Mouse (Mus musculus) embryonic facial prominence, embryonic 15.5 days (tissue): ENCODE measurements around the gene Alg9. TPM values are rescaled to one million over a fixed set of nuclear protein-coding genes. Genes with fewer than 3 reads are reported as not detected.

ENCODE experiments used
- ATAC-seq: fragments of 200-750 bp; cut with Nextera tagmentation; 2 replicates; pipeline ENCODE4 v1.8.0; 2017; ENCODE audit warnings: low read depth, moderate TSS enrichment; ENCODE audit not compliant: insufficient number of reproducible peaks, low FRiP score, low TSS enrichment
- H3K27ac ChIP-seq: fragments of 300-500 bp; sonication (generic); replicated peaks from 2 replicates; pipeline ENCODE4 v1.5.1; 2015; ENCODE audit warnings: mild to moderate bottlenecking, inconsistent platforms
- H3K27me3 ChIP-seq: fragments of 300-500 bp; sonication (generic); 2 replicates; pipeline ENCODE4 v1.6.1; 2015; ENCODE audit warnings: inconsistent platforms
- H3K36me3 ChIP-seq: fragments of 300-500 bp; sonication (generic); 2 replicates; pipeline ENCODE4 v1.6.1; 2015; ENCODE audit warnings: mild to moderate bottlenecking, inconsistent platforms
- H3K4me1 ChIP-seq: fragments of 300-500 bp; sonication (generic); 2 replicates; pipeline ENCODE4 v1.6.1; 2015; ENCODE audit warnings: inconsistent platforms
- H3K4me2 ChIP-seq: fragments of 300-500 bp; sonication (generic); replicated peaks from 2 replicates; pipeline ENCODE4 v1.6.1; 2015; ENCODE audit warnings: mild to moderate bottlenecking, inconsistent platforms
- H3K4me3 ChIP-seq: fragments of 300-500 bp; sonication (generic); replicated peaks from 2 replicates; pipeline ENCODE4 v1.5.1; 2015; ENCODE audit warnings: mild to moderate bottlenecking, inconsistent platforms
- H3K9ac ChIP-seq: fragments of 300-500 bp; sonication (generic); 2 replicates; pipeline ENCODE4 v1.6.1; 2015; ENCODE audit warnings: inconsistent platforms
- H3K9me3 ChIP-seq: fragments of 300-500 bp; sonication (generic); replicated peaks from 2 replicates; pipeline ENCODE4 v1.6.1; 2016; ENCODE audit warnings: inconsistent platforms
- WGBS: fragments of 180-500 bp; shearing (Covaris S2); methylation state at CpG from one replicate; pipeline ENCODE4 v1.1.7; 2015; 5-methylcytosine and 5-hydroxymethylcytosine counted together
- polyA plus RNA-seq: library from polyadenylated mRNA; unstranded; fragments of >200 nt; fragmentation: Nextera tagmentation; extraction: Ambion mirVana; gene quantifications from 2 replicates; pipeline ENCODE4 v1.2.1, GENCODE M21; 2015

Gene Alg9
- polyA plus RNA-seq, 1 experiment from 2014 or later: 33.9 TPM

DNA sequence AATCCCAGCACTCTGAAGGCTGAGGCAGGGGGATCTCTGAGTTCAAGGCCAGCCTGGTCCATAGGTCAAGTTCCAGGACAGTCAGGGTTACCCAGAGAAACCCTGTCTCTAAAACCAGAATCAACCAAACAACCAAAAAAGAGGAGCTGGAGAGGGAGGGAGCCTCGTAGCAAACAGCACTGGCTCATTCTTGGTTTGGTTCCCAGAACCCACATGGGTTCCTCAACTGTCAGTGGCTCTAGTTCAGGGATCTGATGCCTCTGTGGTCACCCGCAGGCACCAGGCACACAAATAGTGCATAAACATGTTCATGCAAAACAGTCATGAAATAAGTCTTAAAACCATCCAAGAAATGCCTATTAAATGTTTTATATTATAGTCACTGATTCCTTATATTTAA lies 93.4 kb downstream of the Alg9 start:
- no peak overlapping the region for H3K4me3 ChIP-seq
- H3K4me2 ChIP-seq: no peak overlapping the region
- no peaks in the 10 kb centered on the region for H3K27me3 ChIP-seq
- no peak overlapping the region for H3K9ac ChIP-seq
- ATAC-seq: no peak
- H3K9me3 ChIP-seq: no peaks in the 10 kb centered on the region
- WGBS: 78% methylated on average over 2 of the region's 2 CpGs
- 0 out of 2 replicates have a peak, but pooled peaks cover 4% of the 10 kb centered on the region for H3K4me1 ChIP-seq
- H3K27ac ChIP-seq: 0 out of 2 replicates have a peak overlapping the region, but pooled peaks have one; percentile 28
- peaks cover 73% of the 10 kb centered on the region for H3K36me3 ChIP-seq

DNA sequence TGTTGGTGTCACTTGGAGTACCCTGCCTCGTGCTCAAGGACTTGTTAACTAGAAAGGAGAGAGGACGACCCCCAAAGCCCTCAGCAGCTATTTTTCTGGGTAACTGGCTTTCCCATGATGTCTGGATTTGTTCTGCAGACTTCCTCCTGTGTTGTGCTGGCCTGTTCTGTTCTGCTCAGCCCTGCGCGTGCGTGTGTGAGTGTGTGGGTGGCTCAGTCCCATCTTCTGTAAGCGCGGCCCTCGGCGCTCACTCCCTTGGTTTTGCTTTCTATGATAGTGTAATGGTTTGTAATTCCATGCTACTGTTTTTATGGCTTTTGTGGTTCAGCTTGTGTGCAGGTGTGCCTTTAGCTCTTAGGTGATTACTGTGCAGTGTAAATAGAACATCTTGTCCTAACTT lies 98.4 kb downstream of the Alg9 start:
- Histone ChIP-seq H3K4me3 (no peak overlapping the region), H3K9ac (no peak overlapping the region), H3K27me3 (no peaks in the 10 kb centered on the region), H3K4me2 (no peak overlapping the region), H3K9me3 (no peaks in the 10 kb centered on the region), H3K27ac (no peak overlapping the region), H3K4me1 (no peaks in the 10 kb centered on the region), H3K36me3 (peaks cover 67% of the 10 kb centered on the region)
- ATAC-seq: no peak
- 85% methylated on average over 9 of the region's 9 CpGs for WGBS

DNA sequence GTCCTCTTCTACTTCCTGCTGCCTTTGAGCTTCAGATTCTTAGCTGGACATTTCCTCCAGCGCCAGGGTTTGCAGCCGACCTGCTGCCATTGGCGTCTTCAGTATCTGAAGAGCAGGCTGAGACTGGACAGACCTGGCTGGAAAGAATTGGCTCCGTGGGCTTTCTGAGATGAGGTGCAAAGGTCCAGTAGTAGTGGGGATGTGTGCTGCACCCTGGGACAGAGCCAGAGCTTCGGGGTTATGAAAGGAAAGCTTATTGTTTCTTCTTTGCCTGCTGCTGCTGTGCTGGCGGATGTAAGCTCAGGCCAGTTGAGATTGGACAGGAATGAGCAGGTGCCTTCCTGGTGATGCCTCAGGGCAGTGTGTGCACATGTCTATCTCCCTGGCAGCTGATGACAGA lies 99.2 kb downstream of the Alg9 start:
- no peaks in the 10 kb centered on the region for H3K27me3 ChIP-seq
- H3K9ac ChIP-seq: no peak overlapping the region
- no peak overlapping the region for H3K27ac ChIP-seq
- no peaks in the 10 kb centered on the region for H3K9me3 ChIP-seq
- no peak for ATAC-seq
- H3K4me1 ChIP-seq: no peaks in the 10 kb centered on the region
- H3K4me2 ChIP-seq: no peak overlapping the region
- H3K4me3 ChIP-seq: no peak overlapping the region
- H3K36me3 ChIP-seq: peaks cover 71% of the 10 kb centered on the region
- WGBS: 82% methylated on average over 6 of the region's 6 CpGs

DNA sequence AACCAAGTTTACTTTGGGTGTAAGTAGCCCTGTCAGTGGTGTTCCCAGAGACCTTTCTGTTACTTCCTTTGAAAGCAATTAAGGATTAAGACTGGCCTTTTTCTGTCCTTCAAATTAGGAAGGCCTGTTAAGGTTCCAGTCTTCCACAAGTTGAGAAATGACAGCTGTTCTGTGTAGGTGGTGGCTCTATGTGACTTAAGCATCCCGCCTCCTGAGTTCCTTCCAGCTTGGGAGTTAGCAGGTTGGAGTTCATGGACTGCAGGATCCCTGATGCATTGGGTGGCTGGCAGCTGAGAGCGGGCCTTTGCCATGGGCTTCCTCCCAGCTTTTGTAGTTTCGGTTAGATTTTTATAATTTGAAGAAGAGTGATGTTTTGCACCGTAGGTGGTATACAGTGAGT lies 100.7 kb downstream of the Alg9 start:
- Histone ChIP-seq H3K4me1 (no peaks in the 10 kb centered on the region), H3K4me3 (no peak overlapping the region), H3K36me3 (peaks cover 75% of the 10 kb centered on the region), H3K9me3 (no peaks in the 10 kb centered on the region), H3K9ac (no peak overlapping the region), H3K27ac (no peak overlapping the region), H3K27me3 (no peaks in the 10 kb centered on the region), H3K4me2 (no peak overlapping the region)
- WGBS: 90% methylated on average over 4 of the region's 4 CpGs
- no peak for ATAC-seq

DNA sequence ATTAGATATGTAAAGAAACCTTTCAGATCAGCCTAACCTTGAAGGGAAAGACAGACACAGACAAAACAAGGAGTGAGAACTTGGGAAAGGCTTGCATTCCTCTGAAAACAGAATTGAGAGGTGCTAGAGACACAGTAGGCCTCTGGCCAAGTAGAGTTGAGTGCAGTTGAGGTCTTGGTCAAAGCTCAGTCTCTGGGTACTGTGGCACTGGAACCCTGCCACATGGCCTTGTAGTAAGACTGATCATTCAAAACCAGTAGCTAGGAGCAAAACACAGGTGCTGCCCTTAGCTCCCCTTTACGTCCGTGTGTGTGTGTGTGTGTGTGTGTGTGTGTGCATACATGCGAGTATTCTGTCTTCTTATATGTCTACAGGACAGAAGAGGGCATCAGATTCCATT lies 101.5 kb downstream of the Alg9 start:
- Histone ChIP-seq H3K9me3 (no peaks in the 10 kb centered on the region), H3K4me1 (no peaks in the 10 kb centered on the region), H3K4me2 (no peak overlapping the region), H3K9ac (no peak overlapping the region), H3K4me3 (no peak overlapping the region), H3K27me3 (no peaks in the 10 kb centered on the region), H3K27ac (no peak overlapping the region), H3K36me3 (peaks cover 73% of the 10 kb centered on the region)
- WGBS: 81% methylated on average over 3 of the region's 3 CpGs
- ATAC-seq: no peak

DNA sequence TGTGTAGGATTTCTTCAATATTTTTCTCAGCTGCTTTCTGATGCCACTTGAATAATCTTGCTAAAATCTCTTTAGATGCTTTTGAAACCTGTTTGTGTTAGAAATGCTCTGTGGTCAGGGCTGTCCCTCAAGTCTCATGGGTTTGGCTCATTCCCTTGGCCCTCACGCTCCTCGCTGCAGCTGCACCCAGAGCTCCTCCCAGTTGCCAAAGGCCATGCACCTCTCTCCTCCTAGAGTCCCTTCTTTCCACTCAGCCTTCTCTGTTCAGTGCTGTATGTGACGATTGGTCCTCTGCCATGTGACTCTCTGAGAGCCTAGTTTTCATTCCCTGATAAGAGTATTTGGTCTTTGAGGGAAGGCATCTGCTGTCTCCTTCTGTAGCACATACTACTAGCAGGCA lies 102.6 kb downstream of the Alg9 start:
- no peak for ATAC-seq
- H3K4me3 ChIP-seq: no peak overlapping the region
- no peaks in the 10 kb centered on the region for H3K27me3 ChIP-seq
- no peak overlapping the region for H3K9ac ChIP-seq
- H3K9me3 ChIP-seq: no peaks in the 10 kb centered on the region
- H3K4me2 ChIP-seq: no peak overlapping the region
- WGBS: 70% methylated on average over 3 of the region's 3 CpGs
- H3K27ac ChIP-seq: no peak overlapping the region
- H3K4me1 ChIP-seq: no peaks in the 10 kb centered on the region
- peaks cover 76% of the 10 kb centered on the region for H3K36me3 ChIP-seq

DNA sequence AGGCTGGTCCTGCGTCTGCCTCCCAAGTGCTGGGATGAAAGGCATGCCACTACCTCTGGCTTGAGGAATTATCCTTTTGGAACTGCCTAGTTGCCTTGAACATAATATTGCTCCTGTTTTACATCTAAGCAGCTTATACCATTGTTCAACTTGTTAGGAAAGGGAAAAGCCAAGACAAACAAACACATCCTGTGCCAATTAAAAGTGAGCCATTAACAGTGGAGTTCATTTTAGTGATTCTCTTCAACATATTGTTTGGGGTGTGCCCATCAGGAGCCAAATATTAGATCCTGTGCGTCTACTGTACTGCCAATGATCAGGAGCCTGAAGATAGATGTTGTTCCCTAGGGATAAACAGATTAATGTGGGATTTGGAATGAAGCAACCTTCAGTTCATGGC lies 107.4 kb downstream of the Alg9 start:
- 77% methylated on average over 2 of the region's 2 CpGs for WGBS
- no peak overlapping the region for H3K27ac ChIP-seq
- no peak for ATAC-seq
- peaks cover 28% of the 10 kb centered on the region for H3K4me1 ChIP-seq
- no peak overlapping the region for H3K9ac ChIP-seq
- H3K4me3 ChIP-seq: no peak overlapping the region
- H3K4me2 ChIP-seq: no peak overlapping the region
- H3K27me3 ChIP-seq: no peaks in the 10 kb centered on the region
- H3K9me3 ChIP-seq: no peaks in the 10 kb centered on the region
- H3K36me3 ChIP-seq: peaks cover 40% of the 10 kb centered on the region

DNA sequence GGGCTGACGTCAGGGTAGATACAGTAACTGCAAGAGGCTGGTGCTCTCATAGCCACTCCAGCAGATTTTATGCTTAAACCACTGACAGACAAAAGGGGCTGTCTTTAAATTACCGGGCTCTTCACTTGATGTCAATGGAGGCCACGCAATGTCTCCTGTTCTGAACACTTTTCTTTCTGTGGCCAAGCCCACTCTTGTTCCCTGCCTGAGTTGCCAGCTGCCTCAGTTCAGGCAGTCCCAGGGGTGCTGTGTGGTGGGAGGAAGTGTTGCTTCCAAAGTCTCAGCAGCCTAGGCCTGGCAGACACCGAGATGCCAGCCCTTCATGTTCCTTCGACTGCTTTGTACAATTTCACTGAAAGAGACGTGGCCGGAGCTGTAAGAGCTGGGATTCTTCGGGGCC lies 109.3 kb downstream of the Alg9 start:
- no peak overlapping the region for H3K4me3 ChIP-seq
- no peak for ATAC-seq
- peaks cover 24% of the 10 kb centered on the region for H3K36me3 ChIP-seq
- H3K9ac ChIP-seq: no peak overlapping the region
- H3K9me3 ChIP-seq: no peaks in the 10 kb centered on the region
- WGBS: 55% methylated on average over 8 of the region's 8 CpGs
- no peak overlapping the region; the same call in 1 of the 2 replicates for H3K4me2 ChIP-seq
- peak overlapping the region; percentile 74 for H3K27ac ChIP-seq
- peaks cover 34% of the 10 kb centered on the region for H3K4me1 ChIP-seq
- H3K27me3 ChIP-seq: no peaks in the 10 kb centered on the region

DNA sequence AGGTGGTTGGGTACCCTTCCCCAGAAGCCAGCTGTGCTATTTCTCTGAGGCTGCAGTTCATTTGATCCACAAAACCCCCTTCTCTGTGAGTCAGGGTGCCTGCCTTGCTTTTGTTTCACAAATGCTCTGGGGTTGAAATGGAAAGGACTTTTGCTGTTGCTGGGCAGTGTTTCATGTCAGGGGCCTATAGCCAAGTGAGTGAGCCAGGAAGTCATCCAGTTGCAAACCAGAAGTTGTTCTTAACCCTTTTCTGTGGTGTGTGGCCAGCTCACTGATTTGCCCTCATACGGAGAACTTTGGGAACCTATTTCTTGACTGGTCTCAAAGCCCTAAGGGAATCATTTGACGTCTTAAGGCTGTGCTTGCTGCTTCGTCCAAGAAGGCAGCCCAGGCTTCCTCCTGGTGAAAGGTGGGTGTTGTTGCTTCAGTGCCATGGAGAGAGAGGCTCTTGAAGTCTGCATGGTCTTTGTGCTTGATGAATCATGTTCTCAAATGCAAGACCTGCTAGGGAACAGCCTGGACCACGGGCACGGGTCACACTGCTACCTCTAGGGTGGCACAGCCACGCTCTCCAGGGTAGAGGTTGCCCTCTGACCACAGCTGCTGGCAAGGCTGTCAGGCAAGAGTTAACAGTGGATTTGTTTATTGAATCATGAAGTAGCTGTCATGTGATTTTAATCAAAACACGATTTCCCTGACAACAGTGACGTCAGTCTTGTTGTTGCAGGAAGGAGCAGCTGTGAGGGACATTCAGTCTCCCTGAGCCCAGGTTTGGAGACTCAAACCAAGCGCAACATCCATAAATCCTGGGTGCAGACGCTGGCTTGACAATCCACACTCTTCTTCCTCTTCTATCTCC lies 110.2 kb downstream of the Alg9 start:
- peak; percentile 17; the same call in 1 of the 2 replicates for ATAC-seq
- Histone ChIP-seq H3K27me3 (no peaks in the 10 kb centered on the region), H3K4me2 (peak overlapping the region; percentile 21; the same call in 1 of the 2 replicates), H3K9ac (no peak overlapping the region), H3K36me3 (peaks cover 15% of the 10 kb centered on the region), H3K27ac (peak overlapping the region; percentile 74), H3K4me1 (peaks cover 35% of the 10 kb centered on the region), H3K9me3 (no peaks in the 10 kb centered on the region), H3K4me3 (no peak overlapping the region)
- WGBS: 46% methylated on average over 10 of the region's 10 CpGs

DNA sequence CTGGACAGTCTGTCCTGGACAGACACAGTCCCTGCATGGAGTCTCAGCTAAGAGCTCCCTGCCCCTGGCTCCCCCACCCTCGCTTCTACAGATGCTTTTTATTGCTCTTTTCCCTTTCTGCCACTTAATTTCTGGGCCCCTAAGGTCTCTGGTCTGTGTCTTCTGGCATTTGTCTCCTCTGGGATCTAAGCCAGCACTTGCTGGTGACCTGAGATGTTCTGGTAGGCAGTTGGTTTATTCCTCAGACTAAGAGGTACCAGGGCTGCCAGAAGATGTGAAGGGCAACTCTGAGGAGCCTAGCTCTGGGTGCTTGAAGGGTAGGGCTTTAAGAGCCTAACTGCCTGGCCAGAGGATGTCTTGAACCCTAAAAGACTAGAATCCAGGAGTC lies 110.8 kb downstream of the Alg9 start:
- H3K27ac ChIP-seq: peak overlapping the region; percentile 53
- H3K36me3 ChIP-seq: peaks cover 9% of the 10 kb centered on the region; the same call in 1 of the 2 replicates
- H3K4me2 ChIP-seq: peak overlapping the region; percentile 21; the same call in 1 of the 2 replicates
- no peaks in the 10 kb centered on the region for H3K27me3 ChIP-seq
- no peak overlapping the region for H3K4me3 ChIP-seq
- no peaks in the 10 kb centered on the region for H3K9me3 ChIP-seq
- H3K4me1 ChIP-seq: peaks cover 35% of the 10 kb centered on the region
- ATAC-seq: no peak
- 50% methylated on average over 1 of the region's 1 CpGs for WGBS
- H3K9ac ChIP-seq: no peak overlapping the region

DNA sequence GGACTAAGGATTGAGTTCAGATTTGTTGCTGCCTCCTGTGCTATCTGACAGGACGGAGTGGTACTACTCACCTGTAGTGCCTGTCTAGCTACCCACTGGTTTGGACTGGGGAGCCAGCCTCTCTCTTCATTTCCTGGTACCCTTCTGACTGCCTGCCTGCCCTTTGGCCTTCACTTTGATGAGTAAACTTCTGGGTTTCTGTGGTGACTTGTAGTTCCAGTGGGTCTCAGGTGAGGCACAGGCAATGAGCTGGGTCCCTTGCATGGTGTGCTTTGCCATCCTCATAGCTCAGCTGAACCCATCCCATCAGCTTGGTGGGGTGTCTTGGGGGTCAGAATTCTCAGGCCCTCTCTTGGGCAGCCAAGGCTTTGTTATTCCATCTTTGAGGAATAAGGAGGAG lies 112.1 kb downstream of the Alg9 start:
- H3K9ac ChIP-seq: no peak overlapping the region
- WGBS: 97% methylated on average over 1 of the region's 1 CpGs
- H3K4me3 ChIP-seq: no peak overlapping the region
- H3K9me3 ChIP-seq: no peaks in the 10 kb centered on the region
- H3K36me3 ChIP-seq: no peaks in the 10 kb centered on the region
- H3K4me2 ChIP-seq: no peak overlapping the region
- H3K4me1 ChIP-seq: peaks cover 35% of the 10 kb centered on the region
- no peak overlapping the region; the same call in 1 of the 2 replicates for H3K27ac ChIP-seq
- ATAC-seq: no peak
- no peaks in the 10 kb centered on the region for H3K27me3 ChIP-seq

DNA sequence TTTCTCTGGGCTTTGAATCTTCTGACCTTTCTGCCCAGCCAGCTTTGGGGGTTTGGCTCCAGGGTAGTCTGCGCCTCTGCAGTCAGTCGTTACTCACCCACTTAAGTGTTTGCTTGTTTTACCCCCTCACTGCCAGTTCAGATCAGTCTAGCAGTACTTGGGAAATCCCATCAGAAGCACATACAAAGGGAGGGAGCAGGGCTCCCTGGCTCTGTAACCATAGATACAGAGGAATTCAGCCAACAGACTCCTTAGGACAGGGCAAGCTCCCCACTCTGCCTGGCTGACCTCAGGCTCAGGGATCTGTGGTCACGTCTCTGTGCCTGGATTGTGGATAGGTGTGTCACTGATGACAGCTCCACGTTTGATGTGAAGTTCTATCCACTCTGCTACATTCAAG lies 112.5 kb downstream of the Alg9 start:
- no peak overlapping the region for H3K4me3 ChIP-seq
- H3K36me3 ChIP-seq: no peaks in the 10 kb centered on the region
- 38% methylated on average over 4 of the region's 4 CpGs for WGBS
- H3K4me1 ChIP-seq: peaks cover 35% of the 10 kb centered on the region
- no peak for ATAC-seq
- H3K4me2 ChIP-seq: no peak overlapping the region
- H3K9ac ChIP-seq: no peak overlapping the region
- no peaks in the 10 kb centered on the region for H3K9me3 ChIP-seq
- no peaks in the 10 kb centered on the region for H3K27me3 ChIP-seq
- no peak overlapping the region; the same call in 1 of the 2 replicates for H3K27ac ChIP-seq
